Mouse (Mus musculus) midbrain, postnatal 0 days (tissue): Measurements from ENCODE around the gene Snx20. TPM values are rescaled to one million over a fixed set of nuclear protein-coding genes. Genes with fewer than 3 reads are reported as not detected.

ENCODE experiments used
- ATAC-seq: fragments of 200-750 bp; cut with Nextera tagmentation; 2 replicates; pipeline ENCODE4 v1.8.0; 2017; ENCODE audit warnings: moderate number of reproducible peaks, mild to moderate bottlenecking, moderate TSS enrichment, moderate library complexity; ENCODE audit not compliant: low FRiP score
- DNase-seq: peaks from one replicate; pipeline ENCODE4 v3.0.0-alpha.2; 2015; ENCODE audit warnings: low spot score
- H3K27ac ChIP-seq: fragments of 300-500 bp; sonication (generic); 2 replicates; pipeline ENCODE4 v1.5.1; 2014; ENCODE audit warnings: low read depth, mild to moderate bottlenecking, low read length, mixed read lengths
- H3K27me3 ChIP-seq: fragments of 300-500 bp; sonication (generic); 2 replicates; pipeline ENCODE4 v1.6.1; 2014; ENCODE audit warnings: low read length, control low read depth, mixed read lengths; ENCODE audit not compliant: insufficient read depth
- H3K36me3 ChIP-seq: fragments of 300-500 bp; sonication (generic); 2 replicates; pipeline ENCODE4 v1.6.1; 2014; ENCODE audit warnings: low read length, control low read depth, mixed read lengths; ENCODE audit not compliant: insufficient read depth
- H3K4me1 ChIP-seq: fragments of 300-500 bp; sonication (generic); 2 replicates; pipeline ENCODE4 v1.6.1; 2014; ENCODE audit warnings: mild to moderate bottlenecking, control low read depth, antibody characterized with exemption, low read length, mixed read lengths; ENCODE audit not compliant: insufficient read depth
- H3K4me2 ChIP-seq: fragments of 300-500 bp; sonication (generic); 2 replicates; pipeline ENCODE4 v1.6.1; 2014; ENCODE audit warnings: low read depth, mild to moderate bottlenecking, low read length, mixed read lengths; ENCODE audit not compliant: poor library complexity, severe bottlenecking
- H3K4me3 ChIP-seq: fragments of 300-500 bp; sonication (generic); 2 replicates; pipeline ENCODE4 v1.5.1; 2014; ENCODE audit warnings: low read depth, mild to moderate bottlenecking, low read length, moderate library complexity
- H3K9ac ChIP-seq: fragments of 300-500 bp; sonication (generic); replicated peaks from 2 replicates; pipeline ENCODE4 v1.6.1; 2014; ENCODE audit warnings: mild to moderate bottlenecking, low read length, moderate library complexity, mixed read lengths; ENCODE audit not compliant: poor library complexity, severe bottlenecking
- H3K9me3 ChIP-seq: fragments of 300-500 bp; sonication (generic); 2 replicates; pipeline ENCODE4 v1.6.1; 2016; ENCODE audit warnings: low read length, control low read depth
- CTCF ChIP-seq: IDR thresholded peaks from 2 replicates; pipeline ENCODE4 v1.5.1; 2016; ENCODE audit warnings: antibody characterized with exemption, mild to moderate bottlenecking
- WGBS: fragments of 180-500 bp; shearing (Covaris S2); extraction: QIAGEN DNeasy Blood & Tissue Kit; methylation state at CpG from one replicate; pipeline ENCODE4 v1.1.7; 2014; 5-methylcytosine and 5-hydroxymethylcytosine counted together
- polyA plus RNA-seq: library from polyadenylated mRNA; unstranded; fragments of >200 nt; fragmentation: Nextera tagmentation; extraction: Ambion mirVana; gene quantifications from 2 replicates; pipeline ENCODE4 v1.2.1, GENCODE M21; 2015
- total RNA-seq: library from RNA; depleted of rRNA; stranded (reverse); fragments of >200 nt; gene quantifications from 2 replicates; pipeline ENCODE4 v1.2.3, GENCODE M21; 2014

Gene Snx20
- total and polyA plus RNA-seq, 2 experiments from 2014 or later, result 1.4 to 2.1 TPM

- ATAC-seq, result no peak
Observed at GRCm38 (mm10) chr8:88675372-88676165, 39.6 kb upstream of the Snx20 start.

GRCm38 (mm10) chr8:88673859-88674258 lies 37.9 kb upstream of the Snx20 start:
- ATAC-seq (no peak), DNase-seq (no peak)
- Histone ChIP-seq H3K36me3 (no peaks in the 10 kb centered on the region), H3K9ac (no peak overlapping the region), H3K27me3 (no peaks in the 10 kb centered on the region), H3K4me3 (no peak overlapping the region), H3K27ac (no peak overlapping the region), H3K4me2 (no peak overlapping the region), H3K4me1 (peaks cover 4% of the 10 kb centered on the region), H3K9me3 (no peaks in the 10 kb centered on the region)
- 87% methylated on average over 5 of the region's 5 CpGs for WGBS
- no peak for TF ChIP-seq CTCF

More at GRCm38 (mm10) chr8:88675372-88676165, 39.6 kb upstream of the Snx20 start:
- Histone ChIP-seq H3K4me2 (no peak overlapping the region), H3K9ac (no peak overlapping the region), H3K4me3 (no peak overlapping the region), H3K27ac (no peak overlapping the region), H3K4me1 (no peaks in the 10 kb centered on the region), H3K27me3 (no peaks in the 10 kb centered on the region), H3K36me3 (no peaks in the 10 kb centered on the region), H3K9me3 (no peaks in the 10 kb centered on the region)
- 88% methylated on average over 12 of the region's 12 CpGs for WGBS
- no peak for DNase-seq
- no peak for TF ChIP-seq CTCF

GRCm38 (mm10) chr8:88671575-88671974 lies 35.6 kb upstream of the Snx20 start:
- Histone ChIP-seq H3K27me3 (no peaks in the 10 kb centered on the region), H3K4me3 (no peak overlapping the region), H3K9me3 (no peaks in the 10 kb centered on the region), H3K4me2 (no peak overlapping the region), H3K36me3 (no peaks in the 10 kb centered on the region), H3K4me1 (peaks cover 12% of the 10 kb centered on the region), H3K9ac (no peak overlapping the region), H3K27ac (no peak overlapping the region)
- ATAC-seq (no peak), DNase-seq (no peak)
- 76% methylated on average over 10 of the region's 10 CpGs for WGBS
- TF ChIP-seq CTCF, result no peak

- TF ChIP-seq CTCF, result no peak
- WGBS, result 75% methylated on average over 6 of the region's 6 CpGs
- Histone ChIP-seq H3K36me3 (no peaks in the 10 kb centered on the region), H3K4me1 (peaks cover 12% of the 10 kb centered on the region), H3K9me3 (no peaks in the 10 kb centered on the region), H3K9ac (no peak overlapping the region), H3K4me2 (no peak overlapping the region), H3K4me3 (no peak overlapping the region), H3K27me3 (no peaks in the 10 kb centered on the region), H3K27ac (no peak overlapping the region)
- ATAC-seq, result no peak
- no peak for DNase-seq
Observed at GRCm38 (mm10) chr8:88670782-88671181, 34.9 kb upstream of the Snx20 start.

GRCm38 (mm10) chr8:88668400-88669086 lies 32.6 kb upstream of the Snx20 start:
- Histone ChIP-seq H3K36me3 (no peaks in the 10 kb centered on the region), H3K27me3 (no peaks in the 10 kb centered on the region), H3K4me3 (no peak overlapping the region), H3K27ac (peak overlapping the region; percentile 80), H3K9ac (no peak overlapping the region), H3K4me1 (peaks cover 12% of the 10 kb centered on the region), H3K4me2 (peak overlapping the region; percentile 24), H3K9me3 (no peaks in the 10 kb centered on the region)
- 0 out of 2 replicates have a peak, but pooled peaks have one; percentile 11 for TF ChIP-seq CTCF
- WGBS, result 16% methylated on average over 14 of the region's 14 CpGs
- ATAC-seq, result peak; percentile 87
- DNase-seq, result peak; percentile 74

- Histone ChIP-seq H3K9ac (no peak overlapping the region), H3K27me3 (no peaks in the 10 kb centered on the region), H3K36me3 (no peaks in the 10 kb centered on the region), H3K27ac (no peak overlapping the region), H3K4me1 (peaks cover 12% of the 10 kb centered on the region), H3K4me3 (no peak overlapping the region), H3K4me2 (no peak overlapping the region), H3K9me3 (no peaks in the 10 kb centered on the region)
- TF ChIP-seq CTCF, result no peak
- DNase-seq (no peak), ATAC-seq (no peak)
- WGBS, result 87% methylated on average over 1 of the region's 1 CpGs
Observed at GRCm38 (mm10) chr8:88666435-88666834, 30.5 kb upstream of the Snx20 start.
